Mouse (Mus musculus): ENCODE data around the gene Mgat5. TPM values are rescaled to one million over a fixed set of nuclear protein-coding genes. Genes with fewer than 3 reads are reported as not detected.

Mgat5 gene
- polyA plus RNA-seq, 1 experiment from 2014 or later, result 16.3 TPM

DNA sequence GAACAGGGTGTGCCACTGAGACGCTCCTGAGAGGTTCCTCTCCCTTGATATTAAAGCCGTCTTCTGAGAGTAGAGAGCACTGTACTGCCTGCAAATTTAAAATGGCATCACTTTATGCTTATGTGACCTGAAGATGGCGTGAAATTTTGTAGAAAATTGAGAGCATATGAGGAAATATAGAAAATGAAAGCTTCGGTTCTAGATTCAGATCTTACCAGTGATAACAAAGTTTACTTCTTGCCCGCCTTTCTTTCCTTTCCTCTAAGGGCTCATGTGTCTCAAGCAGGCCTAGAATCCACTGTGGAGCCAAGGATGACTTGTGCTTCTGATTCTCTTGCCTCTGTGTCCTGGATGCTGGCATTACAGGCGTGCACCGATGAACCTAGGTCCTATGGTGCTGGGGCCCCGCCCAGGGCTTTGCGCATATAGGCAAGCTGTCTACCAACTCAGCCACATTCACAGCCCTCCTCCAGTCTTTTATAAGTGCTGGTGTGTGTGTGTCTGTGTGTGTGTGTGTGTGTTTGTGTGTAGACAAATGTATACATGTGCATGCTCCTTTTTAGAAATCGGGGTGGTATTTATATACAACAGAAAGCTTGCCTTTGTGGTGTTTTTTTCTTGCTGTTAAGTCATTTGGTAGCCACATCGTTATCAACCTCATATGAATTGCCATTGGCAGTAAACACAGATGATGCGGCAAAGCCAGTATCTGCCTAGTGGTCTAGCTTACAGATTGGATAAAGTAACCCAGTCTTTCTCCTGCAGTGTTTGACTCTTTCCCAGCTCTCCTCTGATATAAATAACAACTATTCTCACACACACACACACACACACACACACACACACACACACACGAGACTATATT is 111.2 kb downstream of the Mgat5 start:
- peaks cover 18% of the 10 kb centered on the region for H3K4me1 ChIP-seq (replicated peaks; ENCODE audit: control insufficient read depth, insufficient read depth, low read length)
- no peak overlapping the region for H3K4me3 ChIP-seq (replicated peaks; ENCODE audit: low read length)
- H3K36me3 ChIP-seq (replicated peaks; ENCODE audit: control insufficient read depth, insufficient read depth), result no peaks in the 10 kb centered on the region
- no peaks in the 10 kb centered on the region for H3K9me3 ChIP-seq (ENCODE audit: control insufficient read depth, low read length)
- H3K9ac ChIP-seq, result no peak overlapping the region
- DNase-seq (ENCODE audit: low spot score), result no peak
- H3K27me3 ChIP-seq (ENCODE audit: control insufficient read depth, insufficient read depth, low read length), result no peaks in the 10 kb centered on the region
- no peak overlapping the region for H3K27ac ChIP-seq
- no peak overlapping the region for H3K4me2 ChIP-seq (replicated peaks)
- WGBS, result 86% methylated on average over 13 of the region's 13 CpGs
- no peak for ATAC-seq (ENCODE audit: low FRiP score)

DNA sequence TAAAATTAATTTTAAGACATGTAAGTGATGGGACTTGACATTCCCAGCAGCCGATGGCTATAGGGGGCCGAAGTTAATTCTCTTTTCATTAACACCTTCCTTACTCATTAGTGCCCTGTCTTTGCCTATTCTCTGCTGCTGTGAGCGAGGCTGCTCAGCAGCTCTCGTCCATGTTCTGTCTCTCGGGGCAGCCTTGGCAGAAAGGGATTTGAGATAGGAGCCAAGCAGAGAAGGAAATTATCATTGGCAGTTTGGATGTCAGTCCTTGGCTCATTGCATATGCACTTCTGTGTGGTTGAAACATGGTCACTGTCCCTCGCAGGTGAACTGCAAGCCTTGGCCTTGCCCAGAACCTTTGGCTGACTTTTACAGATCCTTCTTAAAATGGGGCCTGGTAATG is 111.8 kb downstream of the Mgat5 start:
- Histone ChIP-seq H3K4me2 (replicated peaks) (no peak overlapping the region), H3K27ac (no peak overlapping the region), H3K9me3 (ENCODE audit: control insufficient read depth, low read length) (no peaks in the 10 kb centered on the region), H3K36me3 (replicated peaks; ENCODE audit: control insufficient read depth, insufficient read depth) (0 out of 2 replicates have a peak, but pooled peaks cover 4% of the 10 kb centered on the region), H3K4me3 (replicated peaks; ENCODE audit: low read length) (no peak overlapping the region), H3K9ac (no peak overlapping the region), H3K27me3 (ENCODE audit: control insufficient read depth, insufficient read depth, low read length) (no peaks in the 10 kb centered on the region), H3K4me1 (replicated peaks; ENCODE audit: control insufficient read depth, insufficient read depth, low read length) (peaks cover 18% of the 10 kb centered on the region)
- WGBS, result 54% methylated on average over 6 of the region's 6 CpGs
- ATAC-seq (ENCODE audit: low FRiP score) (no peak), DNase-seq (ENCODE audit: low spot score) (no peak)

- no peak overlapping the region for H3K4me3 ChIP-seq (replicated peaks; ENCODE audit: low read length)
- H3K4me1 ChIP-seq (replicated peaks; ENCODE audit: control insufficient read depth, insufficient read depth, low read length), result peaks cover 18% of the 10 kb centered on the region
- no peaks in the 10 kb centered on the region for H3K27me3 ChIP-seq (ENCODE audit: control insufficient read depth, insufficient read depth, low read length)
- ATAC-seq (ENCODE audit: low FRiP score) (no peak), DNase-seq (ENCODE audit: low spot score) (no peak)
- H3K9ac ChIP-seq, result no peak overlapping the region
- H3K9me3 ChIP-seq (ENCODE audit: control insufficient read depth, low read length), result no peaks in the 10 kb centered on the region
- H3K4me2 ChIP-seq (replicated peaks), result no peak overlapping the region
- WGBS, result 83% methylated on average over 9 of the region's 9 CpGs
- 0 out of 2 replicates have a peak, but pooled peaks cover 4% of the 10 kb centered on the region for H3K36me3 ChIP-seq (replicated peaks; ENCODE audit: control insufficient read depth, insufficient read depth)
- no peak overlapping the region for H3K27ac ChIP-seq
Observed at GRCm38 (mm10) chr1:127317541-127317940, 112.7 kb downstream of the Mgat5 start.

GRCm38 (mm10) chr1:127318486-127318885 is 113.7 kb downstream of the Mgat5 start:
- WGBS, result 85% methylated on average over 7 of the region's 7 CpGs
- Histone ChIP-seq H3K36me3 (replicated peaks; ENCODE audit: control insufficient read depth, insufficient read depth) (peaks cover 6% of the 10 kb centered on the region; the same call in 1 of the 2 replicates), H3K4me1 (replicated peaks; ENCODE audit: control insufficient read depth, insufficient read depth, low read length) (peaks cover 16% of the 10 kb centered on the region)

DNA sequence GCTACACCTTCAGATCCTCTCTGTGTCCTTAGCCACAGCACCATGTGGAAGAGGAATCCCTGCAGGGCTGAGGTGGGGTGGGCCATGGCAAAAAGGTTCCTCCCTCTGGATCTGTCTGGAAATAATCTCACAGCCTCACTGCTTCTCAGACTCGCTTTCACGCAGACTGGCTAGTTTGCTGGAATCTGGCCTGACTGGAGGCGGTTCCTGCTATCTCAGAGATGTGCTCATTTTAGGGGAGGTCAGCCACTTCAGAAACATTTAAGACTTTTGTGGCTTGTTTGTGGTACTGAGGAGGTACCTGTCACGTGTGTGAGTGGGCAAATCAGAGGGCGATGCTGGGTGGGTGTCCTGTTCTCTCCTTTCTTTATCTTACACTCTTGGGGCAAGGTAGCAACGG is 115.0 kb downstream of the Mgat5 start:
- no peaks in the 10 kb centered on the region for H3K27me3 ChIP-seq (ENCODE audit: control insufficient read depth, insufficient read depth, low read length)
- H3K4me3 ChIP-seq (replicated peaks; ENCODE audit: low read length), result no peak overlapping the region
- H3K36me3 ChIP-seq (replicated peaks; ENCODE audit: control insufficient read depth, insufficient read depth), result peaks cover 12% of the 10 kb centered on the region
- H3K4me1 ChIP-seq (replicated peaks; ENCODE audit: control insufficient read depth, insufficient read depth, low read length), result peaks cover 10% of the 10 kb centered on the region
- no peak for DNase-seq (ENCODE audit: low spot score)
- no peak for ATAC-seq (ENCODE audit: low FRiP score)
- no peak overlapping the region for H3K27ac ChIP-seq
- H3K4me2 ChIP-seq (replicated peaks), result no peak overlapping the region
- 85% methylated on average over 6 of the region's 6 CpGs for WGBS
- no peak overlapping the region for H3K9ac ChIP-seq
- no peaks in the 10 kb centered on the region for H3K9me3 ChIP-seq (ENCODE audit: control insufficient read depth, low read length)

More at GRCm38 (mm10) chr1:127318486-127318885, 113.7 kb downstream of the Mgat5 start:
- no peak overlapping the region for H3K27ac ChIP-seq
- DNase-seq (ENCODE audit: low spot score) (no peak), ATAC-seq (ENCODE audit: low FRiP score) (no peak)
- no peak overlapping the region for H3K4me3 ChIP-seq (replicated peaks; ENCODE audit: low read length)
- H3K9me3 ChIP-seq (ENCODE audit: control insufficient read depth, low read length), result no peaks in the 10 kb centered on the region
- H3K4me2 ChIP-seq (replicated peaks), result no peak overlapping the region
- no peak overlapping the region for H3K9ac ChIP-seq
- no peaks in the 10 kb centered on the region for H3K27me3 ChIP-seq (ENCODE audit: control insufficient read depth, insufficient read depth, low read length)

DNA sequence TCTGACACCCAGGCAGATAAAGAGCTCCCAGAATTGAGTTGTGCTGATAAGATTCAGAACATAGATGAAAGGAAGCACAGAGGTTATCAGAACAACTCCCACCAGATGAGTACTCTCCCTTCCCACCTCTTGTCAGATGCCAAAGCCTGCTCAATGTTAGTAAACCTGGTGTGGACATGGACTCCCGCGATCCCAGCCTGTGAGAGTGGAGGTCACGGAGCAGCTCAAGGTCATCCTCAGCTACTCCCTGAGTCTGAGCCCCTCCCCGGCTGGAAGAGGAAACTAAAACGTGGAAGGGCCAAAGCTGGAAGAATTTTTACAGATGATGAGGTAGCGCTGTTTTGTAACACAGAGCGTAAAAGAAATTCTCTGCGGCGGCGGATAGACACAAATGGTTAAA is 116.1 kb downstream of the Mgat5 start:
- DNase-seq (ENCODE audit: low spot score), result no peak
- ATAC-seq (ENCODE audit: low FRiP score), result no peak
- 84% methylated on average over 10 of the region's 10 CpGs for WGBS

GRCm38 (mm10) chr1:127321638-127322037 is 116.8 kb downstream of the Mgat5 start:
- DNase-seq (ENCODE audit: low spot score), result no peak
- H3K27me3 ChIP-seq (ENCODE audit: control insufficient read depth, insufficient read depth, low read length), result no peaks in the 10 kb centered on the region
- peaks cover 7% of the 10 kb centered on the region for H3K4me1 ChIP-seq (replicated peaks; ENCODE audit: control insufficient read depth, insufficient read depth, low read length)
- 91% methylated on average over 3 of the region's 3 CpGs for whole genome bisulfite sequencing
- H3K36me3 ChIP-seq (replicated peaks; ENCODE audit: control insufficient read depth, insufficient read depth), result peaks cover 12% of the 10 kb centered on the region
- no peak overlapping the region for H3K4me3 ChIP-seq (replicated peaks; ENCODE audit: low read length)
- no peak overlapping the region for H3K9ac ChIP-seq
- no peak for ATAC-seq (ENCODE audit: low FRiP score)
- no peak overlapping the region for H3K4me2 ChIP-seq (replicated peaks)
- H3K27ac ChIP-seq, result no peak overlapping the region
- H3K9me3 ChIP-seq (ENCODE audit: control insufficient read depth, low read length), result no peaks in the 10 kb centered on the region

More for the DNA sequence above, 116.1 kb downstream of the Mgat5 start:
- no peaks in the 10 kb centered on the region for H3K9me3 ChIP-seq (ENCODE audit: control insufficient read depth, low read length)
- H3K27me3 ChIP-seq (ENCODE audit: control insufficient read depth, insufficient read depth, low read length), result no peaks in the 10 kb centered on the region
- no peak overlapping the region for H3K27ac ChIP-seq
- peaks cover 10% of the 10 kb centered on the region for H3K4me1 ChIP-seq (replicated peaks; ENCODE audit: control insufficient read depth, insufficient read depth, low read length)
- H3K9ac ChIP-seq, result no peak overlapping the region
- H3K36me3 ChIP-seq (replicated peaks; ENCODE audit: control insufficient read depth, insufficient read depth), result peaks cover 12% of the 10 kb centered on the region
- no peak overlapping the region for H3K4me2 ChIP-seq (replicated peaks)
- no peak overlapping the region for H3K4me3 ChIP-seq (replicated peaks; ENCODE audit: low read length)

DNA sequence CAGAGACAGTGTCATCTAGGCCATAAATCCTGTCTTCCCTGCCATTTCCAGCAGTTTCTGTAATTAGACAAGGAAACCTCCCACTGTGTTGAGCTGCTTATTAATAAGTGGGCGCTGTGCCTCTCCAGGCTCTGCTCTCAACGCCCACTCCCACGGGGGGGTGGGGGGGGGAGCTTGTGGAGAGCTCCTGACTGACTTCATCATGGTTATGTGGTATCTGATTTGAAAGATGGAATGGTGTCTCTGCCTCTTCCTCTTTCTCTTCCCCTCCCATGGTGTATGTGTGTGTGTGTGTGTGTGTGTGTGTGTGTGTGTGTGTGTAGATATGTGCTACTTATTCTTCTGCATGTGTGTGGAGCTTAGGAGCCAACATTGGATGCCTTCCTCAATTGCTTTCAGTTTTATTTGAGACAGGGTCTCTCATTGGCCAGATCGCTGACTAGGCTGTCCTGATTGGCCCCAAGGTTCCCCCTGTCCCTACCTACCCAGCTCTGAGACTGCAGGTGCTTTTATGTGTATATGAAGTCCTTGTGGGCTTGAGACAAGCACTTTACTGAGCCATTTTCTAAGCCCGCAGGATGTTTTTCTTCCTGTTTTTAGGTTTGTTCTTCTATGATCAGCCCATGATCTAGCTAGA is 117.5 kb downstream of the Mgat5 start:
- H3K27ac ChIP-seq, result no peak overlapping the region

DNA sequence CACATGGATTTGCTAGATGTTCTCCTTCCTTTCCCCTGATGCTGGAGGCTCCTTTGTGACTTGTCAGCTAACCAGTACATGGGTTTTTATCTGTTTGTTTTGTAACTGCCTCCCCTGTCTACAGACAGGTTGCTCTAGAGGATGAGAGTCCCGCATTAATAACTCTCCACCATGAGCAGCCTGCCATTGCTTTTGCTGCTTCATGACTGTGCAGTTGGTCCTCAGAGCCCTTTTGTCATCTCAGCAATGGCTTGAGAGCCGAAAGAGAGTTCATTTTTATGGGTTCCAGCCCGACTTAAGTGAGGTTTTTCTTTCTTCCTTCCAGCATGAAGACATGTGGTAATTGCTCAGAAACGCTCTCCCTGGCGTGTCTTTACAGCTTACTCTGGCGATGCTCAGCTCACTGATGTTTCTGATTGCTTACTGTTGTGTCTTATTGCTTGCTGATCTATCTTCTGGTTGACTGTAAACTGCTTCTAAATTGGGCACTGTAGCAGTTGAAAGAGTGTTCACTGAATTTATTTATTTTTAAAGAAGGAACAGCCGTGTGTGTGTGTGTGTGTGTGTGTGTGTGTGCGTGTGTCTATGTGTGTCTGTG is 120.9 kb downstream of the Mgat5 start:
- no peaks in the 10 kb centered on the region for H3K9me3 ChIP-seq (ENCODE audit: control insufficient read depth, low read length)
- WGBS, result 78% methylated on average over 8 of the region's 8 CpGs
- no peak overlapping the region for H3K4me3 ChIP-seq (replicated peaks; ENCODE audit: low read length)
- DNase-seq (ENCODE audit: low spot score), result no peak
- H3K36me3 ChIP-seq (replicated peaks; ENCODE audit: control insufficient read depth, insufficient read depth), result peaks cover 12% of the 10 kb centered on the region
- no peak for ATAC-seq (ENCODE audit: low FRiP score)
- H3K9ac ChIP-seq, result no peak overlapping the region
- H3K27ac ChIP-seq, result peak overlapping the region; percentile 3; the same call in 1 of the 2 replicates
- H3K4me1 ChIP-seq (replicated peaks; ENCODE audit: control insufficient read depth, insufficient read depth, low read length), result peaks cover 9% of the 10 kb centered on the region
- no peaks in the 10 kb centered on the region for H3K27me3 ChIP-seq (ENCODE audit: control insufficient read depth, insufficient read depth, low read length)
- H3K4me2 ChIP-seq (replicated peaks), result no peak overlapping the region

More for the DNA sequence above, 117.5 kb downstream of the Mgat5 start:
- H3K27me3 ChIP-seq (ENCODE audit: control insufficient read depth, insufficient read depth, low read length), result no peaks in the 10 kb centered on the region
- ATAC-seq (ENCODE audit: low FRiP score) (0 out of 2 replicates have a peak, but pooled peaks have one; percentile 29), DNase-seq (ENCODE audit: low spot score) (no peak)
- H3K4me1 ChIP-seq (replicated peaks; ENCODE audit: control insufficient read depth, insufficient read depth, low read length), result 0 out of 2 replicates have a peak, but pooled peaks cover under 1% of the 10 kb centered on the region
- WGBS, result 61% methylated on average over 5 of the region's 5 CpGs
- no peak overlapping the region for H3K4me3 ChIP-seq (replicated peaks; ENCODE audit: low read length)
- H3K36me3 ChIP-seq (replicated peaks; ENCODE audit: control insufficient read depth, insufficient read depth), result peaks cover 12% of the 10 kb centered on the region
- no peak overlapping the region for H3K4me2 ChIP-seq (replicated peaks)
- no peak overlapping the region for H3K9ac ChIP-seq
- H3K9me3 ChIP-seq (ENCODE audit: control insufficient read depth, low read length), result no peaks in the 10 kb centered on the region

All from hindbrain, embryonic 14.5 days (tissue).